Mouse (Mus musculus) intestine, postnatal 0 days (tissue): ENCODE measurements around the gene Raver1. TPM values are rescaled to one million over a fixed set of nuclear protein-coding genes. Genes with fewer than 3 reads are reported as not detected.

ENCODE experiments used
- ATAC-seq: fragments of 200-750 bp; cut with Nextera tagmentation; 2 replicates; pipeline ENCODE4 v1.8.0; 2017; ENCODE audit warnings: mild to moderate bottlenecking, moderate TSS enrichment, moderate library complexity
- H3K27ac ChIP-seq: fragments of 300-500 bp; sonication (generic); 2 replicates; pipeline ENCODE4 v1.5.1; 2014; ENCODE audit warnings: mild to moderate bottlenecking, low read depth, low read length, moderate library complexity
- H3K27me3 ChIP-seq: fragments of 300-500 bp; sonication (generic); replicated peaks from 2 replicates; pipeline ENCODE4 v1.6.1; 2014; ENCODE audit warnings: low read length, mixed read lengths; ENCODE audit not compliant: control insufficient read depth, insufficient read depth
- H3K36me3 ChIP-seq: fragments of 300-500 bp; sonication (generic); 2 replicates; pipeline ENCODE4 v1.6.1; 2014; ENCODE audit warnings: mild to moderate bottlenecking, moderate library complexity; ENCODE audit not compliant: control insufficient read depth, insufficient read depth
- H3K4me1 ChIP-seq: fragments of 300-500 bp; sonication (generic); replicated peaks from 2 replicates; pipeline ENCODE4 v1.6.1; 2014; ENCODE audit warnings: antibody characterized with exemption, low read length, mixed read lengths; ENCODE audit not compliant: control insufficient read depth, insufficient read depth
- H3K4me2 ChIP-seq: fragments of 300-500 bp; sonication (generic); replicated peaks from 2 replicates; pipeline ENCODE4 v1.6.1; 2014; ENCODE audit warnings: low read depth, mild to moderate bottlenecking, moderate library complexity
- H3K4me3 ChIP-seq: fragments of 300-500 bp; sonication (generic); 2 replicates; pipeline ENCODE4 v1.5.1; 2014; ENCODE audit warnings: low read depth, low read length
- H3K9ac ChIP-seq: fragments of 300-500 bp; sonication (generic); 2 replicates; pipeline ENCODE4 v1.6.1; 2014; ENCODE audit warnings: mild to moderate bottlenecking, low read depth, low read length
- H3K9me3 ChIP-seq: fragments of 300-500 bp; sonication (generic); 2 replicates; pipeline ENCODE4 v1.6.1; 2016; ENCODE audit warnings: mixed run types; ENCODE audit not compliant: control insufficient read depth
- CTCF ChIP-seq: sonication (generic); IDR thresholded peaks from 2 replicates; pipeline ENCODE4 v1.5.1; 2016; ENCODE audit warnings: low read depth, mild to moderate bottlenecking, control low read depth, antibody characterized with exemption, moderate library complexity
- WGBS: fragments of 180-500 bp; shearing (Covaris S2); extraction: QIAGEN DNeasy Blood & Tissue Kit; methylation state at CpG from one replicate; pipeline ENCODE4 v1.1.7; 2014; 5-methylcytosine and 5-hydroxymethylcytosine counted together
- polyA plus RNA-seq: library from polyadenylated mRNA; unstranded; fragments of >200 nt; fragmentation: Nextera tagmentation; extraction: Ambion mirVana; gene quantifications from 2 replicates; pipeline ENCODE4 v1.2.1, GENCODE M21; 2015

The Raver1 gene
- polyA plus RNA-seq, 1 experiment from 2014 or later, result 26.2 TPM

GRCm38 (mm10) chr9:21037481-21037891, 54.3 kb downstream of the Raver1 start:
- Histone ChIP-seq H3K27me3 (peaks cover 59% of the 10 kb centered on the region), H3K4me2 (peak overlapping the region; percentile 58), H3K27ac (no peak overlapping the region), H3K36me3 (no peaks in the 10 kb centered on the region), H3K4me1 (peaks cover 6% of the 10 kb centered on the region; the same call in 1 of the 2 replicates), H3K9me3 (no peaks in the 10 kb centered on the region), H3K9ac (no peak overlapping the region), H3K4me3 (peak overlapping the region; percentile 31)
- ATAC-seq, result no peak
- no peak for TF ChIP-seq CTCF
- 3% methylated on average over 31 of the region's 31 CpGs for WGBS

- Histone ChIP-seq H3K9ac (no peak overlapping the region), H3K27me3 (peaks cover 67% of the 10 kb centered on the region), H3K4me1 (peaks cover 12% of the 10 kb centered on the region), H3K4me2 (no peak overlapping the region), H3K36me3 (no peaks in the 10 kb centered on the region), H3K4me3 (peak overlapping the region; percentile 31; the same call in 1 of the 2 replicates), H3K27ac (no peak overlapping the region), H3K9me3 (no peaks in the 10 kb centered on the region)
- WGBS, result 3% methylated on average over 22 of the region's 22 CpGs
- TF ChIP-seq CTCF, result no peak
- ATAC-seq, result no peak
Observed at GRCm38 (mm10) chr9:21036666-21037065, 55.1 kb downstream of the Raver1 start.

- peak overlapping the region; percentile 3; the same call in 1 of the 2 replicates for H3K4me3 ChIP-seq
- TF ChIP-seq CTCF, result no peak
- no peak overlapping the region for H3K27ac ChIP-seq
- H3K9me3 ChIP-seq, result no peaks in the 10 kb centered on the region
- H3K36me3 ChIP-seq, result no peaks in the 10 kb centered on the region
- H3K4me1 ChIP-seq, result peaks cover 17% of the 10 kb centered on the region
- ATAC-seq, result no peak
- WGBS, result 13% methylated on average over 20 of the region's 20 CpGs
- H3K27me3 ChIP-seq, result peaks cover 70% of the 10 kb centered on the region
- H3K4me2 ChIP-seq, result no peak overlapping the region
- H3K9ac ChIP-seq, result no peak overlapping the region
Observed at GRCm38 (mm10) chr9:21036161-21036560, 55.6 kb downstream of the Raver1 start.

- 34% methylated on average over 9 of the region's 9 CpGs for WGBS
- no peaks in the 10 kb centered on the region for H3K9me3 ChIP-seq
- H3K4me2 ChIP-seq, result no peak overlapping the region
- no peak overlapping the region for H3K4me3 ChIP-seq
- no peak overlapping the region for H3K9ac ChIP-seq
- peaks cover 19% of the 10 kb centered on the region for H3K4me1 ChIP-seq
- no peak for TF ChIP-seq CTCF
- no peak for ATAC-seq
- H3K27me3 ChIP-seq, result peaks cover 70% of the 10 kb centered on the region
- H3K27ac ChIP-seq, result no peak overlapping the region
- H3K36me3 ChIP-seq, result no peaks in the 10 kb centered on the region
Observed at GRCm38 (mm10) chr9:21035586-21035985, 56.2 kb downstream of the Raver1 start.

GRCm38 (mm10) chr9:21034481-21035085, 57.2 kb downstream of the Raver1 start:
- no peaks in the 10 kb centered on the region for H3K9me3 ChIP-seq
- ATAC-seq, result no peak
- no peak overlapping the region for H3K27ac ChIP-seq
- no peak overlapping the region for H3K9ac ChIP-seq
- no peak for TF ChIP-seq CTCF
- WGBS, result 7% methylated on average over 17 of the region's 17 CpGs
- 0 out of 2 replicates have a peak overlapping the region, but pooled peaks have one; percentile 9 for H3K4me2 ChIP-seq
- H3K36me3 ChIP-seq, result no peaks in the 10 kb centered on the region
- peaks cover 23% of the 10 kb centered on the region for H3K4me1 ChIP-seq
- H3K27me3 ChIP-seq, result peaks cover 70% of the 10 kb centered on the region
- no peak overlapping the region for H3K4me3 ChIP-seq

- Histone ChIP-seq H3K9me3 (no peaks in the 10 kb centered on the region), H3K4me3 (peak overlapping the region; percentile 53), H3K9ac (peak overlapping the region; percentile 42; the same call in 1 of the 2 replicates), H3K4me1 (peaks cover 23% of the 10 kb centered on the region), H3K27ac (no peak overlapping the region), H3K27me3 (peaks cover 62% of the 10 kb centered on the region), H3K36me3 (0 out of 2 replicates have a peak, but pooled peaks cover 1% of the 10 kb centered on the region), H3K4me2 (peak overlapping the region; percentile 95)
- TF ChIP-seq CTCF, result no peak
- WGBS, result under 1% methylated on average over 34 of the region's 34 CpGs
- ATAC-seq, result peak; percentile 55
Observed at GRCm38 (mm10) chr9:21033136-21033535, 58.7 kb downstream of the Raver1 start.
